Mouse (Mus musculus) left cerebral cortex, postnatal 36 days (tissue): ENCODE data around the gene Dok3. TPM values are rescaled to one million over a fixed set of nuclear protein-coding genes. Genes with fewer than 3 reads are reported as not detected.
A peak's percentile ranks its signal among the peaks of the same experiment; 100 is the strongest.
"Not testable (repeated sequence)": the region's sequence is repeated elsewhere in the genome, so short reads cannot be mapped to it uniquely, and the experiment has no call there.

ENCODE experiments used
- DNase-seq, 2 experiments: peaks; one replicate each; pipeline ENCODE4 v3.0.0; 2021 to 2022; ENCODE audit warnings: low spot score in 2 of 2, mixed read lengths in 1 of 2
- intact Hi-C: fragments of 180-260 bp; cut with DNase I; formaldehyde crosslinking; loops from one replicate; pipeline ENCODE4 v1.15.1; 2025
- total RNA-seq, 2 experiments: library from RNA; stranded (reverse); gene quantifications; 2 replicates each; pipeline ENCODE4 v1.2.3; 2021

Gene Dok3
- 10 to 100 TPM in 1 of 2 experiments, 1 to 10 TPM in 1; 5.5 to 14.0 TPM for total RNA-seq

GRCm38 (mm10) chr13:55529198-55529915 lies at the start of gene Dok3:
Gene Dok3 (minus strand): TSS chr13:55529296.
- DNase-seq: no peak
- intact Hi-C loops: no loop called here

- intact Hi-C loops: no loop called here
- no peak for DNase-seq
Observed at GRCm38 (mm10) chr13:55578086-55578485, 49.0 kb upstream of the Dok3 start.

- intact Hi-C loops: not testable (repeated sequence)
Observed at GRCm38 (mm10) chr13:55576872-55577271, 47.8 kb upstream of the Dok3 start.

GRCm38 (mm10) chr13:55575932-55576331 lies 46.8 kb upstream of the Dok3 start:
- no peak for DNase-seq
- intact Hi-C loops: no loop called here

More at GRCm38 (mm10) chr13:55576872-55577271, 47.8 kb upstream of the Dok3 start:
- not testable (repeated sequence) for DNase-seq

GRCm38 (mm10) chr13:55574321-55574720 lies 45.2 kb upstream of the Dok3 start:
- DNase-seq: no peak
- intact Hi-C loops: no loop called here

- intact Hi-C loops: no loop called here
- DNase-seq: no peak
Observed at GRCm38 (mm10) chr13:55573432-55573831, 44.3 kb upstream of the Dok3 start, which contains the start of gene Tmed9. Gene Tmed9 (plus strand): TSS chr13:55573732.

GRCm38 (mm10) chr13:55571977-55572376 lies 42.9 kb upstream of the Dok3 start:
- intact Hi-C loops: no loop called here
- no peak for DNase-seq

- intact Hi-C loops: no loop called here
- DNase-seq: peak; percentile 92 to 93
Observed at GRCm38 (mm10) chr13:55571027-55571751, 42.1 kb upstream of the Dok3 start, which contains the start of gene Fam193b. Gene Fam193b (minus strand): TSS chr13:55571120.

- intact Hi-C loops: no loop called here
- peak; percentile 39 to 55 for DNase-seq
Observed at GRCm38 (mm10) chr13:55570286-55570973, 41.3 kb upstream of the Dok3 start.

GRCm38 (mm10) chr13:55569726-55570285 lies 40.7 kb upstream of the Dok3 start:
- intact Hi-C loops: no loop called here
- DNase-seq: peak in 1 of 2 experiments; percentile 35

GRCm38 (mm10) chr13:55568524-55568923 lies 39.4 kb upstream of the Dok3 start:
- intact Hi-C loops, DNase-seq: not testable (repeated sequence)

- no peak for DNase-seq
- intact Hi-C loops: no loop called here
Observed at GRCm38 (mm10) chr13:55567949-55568348, 38.9 kb upstream of the Dok3 start.

GRCm38 (mm10) chr13:55567001-55567400 lies 37.9 kb upstream of the Dok3 start:
- intact Hi-C loops: no loop called here
- DNase-seq: no peak

GRCm38 (mm10) chr13:55563266-55563879 lies 34.3 kb upstream of the Dok3 start:
- intact Hi-C loops: no loop called here
- no peak for DNase-seq

- DNase-seq: no peak
- intact Hi-C loops: no loop called here
Observed at GRCm38 (mm10) chr13:55557499-55557898, 28.4 kb upstream of the Dok3 start.

- intact Hi-C loops: no loop called here
- DNase-seq: no peak
Observed at GRCm38 (mm10) chr13:55555921-55556320, 26.8 kb upstream of the Dok3 start.

GRCm38 (mm10) chr13:55549061-55549460 lies 20.0 kb upstream of the Dok3 start:
- intact Hi-C loops: no loop called here
- DNase-seq: no peak

GRCm38 (mm10) chr13:55548426-55548825 lies 19.3 kb upstream of the Dok3 start:
- intact Hi-C loops: no loop called here
- DNase-seq: no peak

- DNase-seq: no peak
- intact Hi-C loops: no loop called here
Observed at GRCm38 (mm10) chr13:55547916-55548315, 18.8 kb upstream of the Dok3 start.

- intact Hi-C loops: no loop called here
- no peak for DNase-seq
Observed at GRCm38 (mm10) chr13:55544792-55545191, 15.7 kb upstream of the Dok3 start.
